18 mouse cellular contexts compared by ENCODE assay signal in genomic region chr16:43831957-43832356, GRCm38 (mm10).
"Had no signal": no experiment of that assay in that cellular context is flagged by ENCODE, and none has a peak within 500 bp of the region (broad histone marks: within the 10 kb centered on the region; RNA-seq: fewer than 3 reads in every experiment).

No protein-coding gene starts in this region.

- H3K4me3 ChIP-seq: megakaryocyte, embryonic 14.5 days; midbrain, embryonic 13.5 days; midbrain, embryonic 15.5 days; neural tube, embryonic 13.5 days; neural tube, embryonic 15.5 days had no signal

- H3K4me2 ChIP-seq: lung, embryonic 14.5 days; midbrain, embryonic 11.5 days; midbrain, embryonic 13.5 days; midbrain, embryonic 15.5 days; neural tube, embryonic 13.5 days; neural tube, embryonic 15.5 days had no signal

- H3K9me3 ChIP-seq: megakaryocyte, embryonic 14.5 days; midbrain, embryonic 13.5 days; midbrain, embryonic 15.5 days; neural tube, embryonic 13.5 days; neural tube, embryonic 15.5 days had no signal

- H3K4me1 ChIP-seq: megakaryocyte, embryonic 14.5 days; midbrain, embryonic 13.5 days; midbrain, embryonic 15.5 days; neural tube, embryonic 13.5 days; neural tube, embryonic 15.5 days had no signal

- H3K9ac ChIP-seq: lung, embryonic 14.5 days; midbrain, embryonic 13.5 days; midbrain, embryonic 15.5 days; neural tube, embryonic 13.5 days; neural tube, embryonic 15.5 days had no signal

- H3K27me3 ChIP-seq: megakaryocyte, embryonic 14.5 days; midbrain, embryonic 13.5 days; midbrain, embryonic 15.5 days; neural tube, embryonic 13.5 days; neural tube, embryonic 15.5 days had no signal

- DNase-seq: lung, adult 18-20 months; lung, embryonic 14.5 days; lung, postnatal 10 days; lung, postnatal 4 days; retina, postnatal 1 day; right cerebral cortex, adult 18-20 months; right cerebral cortex, postnatal 25 days; right cerebral cortex, postnatal 4 days; spleen, adult 18-20 months; thymus, adult 2 months; thymus, postnatal 25 days; thymus, postnatal 4 days had no signal

- H3K27ac ChIP-seq: midbrain, embryonic 13.5 days; midbrain, embryonic 15.5 days; neural tube, embryonic 13.5 days; neural tube, embryonic 15.5 days had no signal

- H3K36me3 ChIP-seq: midbrain, embryonic 13.5 days; midbrain, embryonic 15.5 days; neural tube, embryonic 13.5 days; neural tube, embryonic 15.5 days had no signal

- ATAC-seq: midbrain, embryonic 13.5 days; midbrain, embryonic 15.5 days had no signal
